Mouse (Mus musculus) kidney, adult 2 months (tissue): ENCODE results near the gene Osbpl9.
A peak's percentile ranks its signal among the peaks of the same experiment; 100 is the strongest.

Source experiments
- CTCF ChIP-seq: fragments of 200-500 bp; conservative IDR thresholded peaks from 2 replicates; pipeline ENCODE4 v1.5.1; 2011; ENCODE audit warnings: low read depth, mild to moderate bottlenecking, control low read depth, low read length, moderate library complexity, mixed read lengths; ENCODE audit not compliant: insufficient read depth, insufficient read length
- POLR2A ChIP-seq: fragments of 200-500 bp; IDR thresholded peaks from one replicate; pipeline ENCODE4 v1.6.1; 2011; ENCODE audit warnings: low read depth, low read length, control low read depth

DNA sequence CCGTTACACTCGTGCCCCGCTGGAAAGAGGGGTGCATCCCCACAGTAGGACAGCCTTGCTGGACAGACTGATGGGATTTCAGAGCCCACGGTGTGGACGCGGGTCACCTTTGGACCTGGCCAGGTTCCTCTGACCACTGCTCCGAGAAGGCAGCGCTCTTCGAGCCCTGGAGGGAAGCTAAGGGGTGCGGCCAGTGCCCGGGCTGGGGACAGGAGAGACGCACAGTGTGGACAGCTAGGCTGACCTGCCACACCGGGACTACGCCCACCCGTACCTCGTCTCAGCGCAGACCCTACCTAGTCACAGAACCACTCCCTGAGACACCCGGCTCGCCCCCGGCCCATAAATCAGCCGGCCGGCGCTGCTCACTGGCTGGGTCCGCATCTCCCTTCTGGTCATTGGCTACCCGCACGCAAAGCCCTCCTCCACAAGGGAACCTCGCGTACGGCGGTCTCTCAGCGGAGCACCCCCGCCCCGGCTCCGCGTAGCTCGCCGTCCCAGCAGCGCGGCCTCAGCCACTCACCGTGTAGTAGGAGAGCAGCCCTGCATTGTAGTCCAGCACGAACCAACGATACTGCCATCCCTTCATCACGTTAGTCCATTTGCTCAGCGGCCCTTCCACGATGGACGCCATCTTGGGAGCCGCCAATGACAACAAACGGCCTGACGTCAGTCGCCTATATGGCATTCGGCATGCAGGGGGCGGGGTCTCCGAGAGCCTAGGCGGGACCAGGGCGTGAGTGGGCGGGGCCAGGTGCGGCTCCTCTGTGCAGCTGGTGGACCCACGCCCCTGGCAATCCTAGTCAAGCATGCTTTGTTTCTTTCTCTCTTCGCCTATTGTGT lies at the start of gene Osbpl9:
- no peak for TF ChIP-seq CTCF
- TF ChIP-seq POLR2A, result peak; percentile 83
